Comparison of ENCODE assay signal across 8 mouse cellular contexts in the genomic region with DNA sequence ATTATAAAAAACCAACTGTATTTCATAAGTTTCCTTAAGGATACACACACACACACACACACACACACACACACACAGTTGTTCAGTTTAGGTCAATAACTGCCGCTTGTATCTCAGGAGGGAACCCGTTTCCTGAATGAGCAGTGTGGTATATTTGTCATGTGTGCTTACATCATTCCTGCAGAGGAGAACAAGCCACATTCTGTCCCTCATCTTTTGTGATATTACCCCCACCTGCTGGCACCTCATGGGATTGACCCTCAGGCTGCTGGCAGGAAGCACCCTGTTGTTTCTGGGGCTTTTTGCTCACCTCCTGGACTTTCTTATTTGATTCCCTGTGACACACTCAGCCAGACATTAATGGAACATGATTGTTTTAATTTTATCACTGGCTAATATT.
DNase-seq lines count a peak whose midpoint lies in the region; ATAC-seq and TF ChIP-seq lines count a peak whose summit lies in the region.

No protein-coding gene starts in this region.

- H3K27ac ChIP-seq in gastrocnemius, adult 2 months, result no peak overlapping the region
- no peak overlapping the region for H3K27ac ChIP-seq in intestine, embryonic 16.5 days (ENCODE audit: low read length)

- peak; percentile 46 for DNase-seq in R1 (ENCODE audit: low read depth, low spot score)
- DNase-seq in cerebellum, postnatal 25 days, result peak; percentile 26 to 63
- DNase-seq in gastrocnemius, adult 2 months, result peak; percentile 39
- DNase-seq in left cerebral cortex, postnatal 10 days (ENCODE audit: extremely low spot score in 1 of 2, low spot score in 2 of 2), result peak; percentile 45 to 69
- peak; percentile 72 for DNase-seq in right cerebral cortex, postnatal 14 days

- H3K36me3 ChIP-seq in intestine, embryonic 16.5 days (ENCODE audit: control insufficient read depth, insufficient read depth, low read length), result no peaks in the 10 kb centered on the region

- WGBS in intestine, embryonic 16.5 days, result 0% methylated on average over 2 of the region's 2 CpGs

- H3K9ac ChIP-seq in intestine, embryonic 16.5 days (ENCODE audit: low read depth, low read length), result no peak overlapping the region

- no peaks in the 10 kb centered on the region for H3K9me3 ChIP-seq in intestine, embryonic 16.5 days (ENCODE audit: control insufficient read depth, low read length)

- no peaks in the 10 kb centered on the region for H3K27me3 ChIP-seq in intestine, embryonic 16.5 days (replicated peaks; ENCODE audit: control insufficient read depth, insufficient read depth, low read length)

- no peak overlapping the region for H3K4me3 ChIP-seq in gastrocnemius, adult 2 months
- no peak overlapping the region for H3K4me3 ChIP-seq in intestine, embryonic 16.5 days (ENCODE audit: low read length)

- peak; percentile 81 for ATAC-seq in intestine, embryonic 16.5 days
- peak; percentile 100 for ATAC-seq in megakaryocyte-erythroid progenitor cell, adult 5-6 weeks (replicated peaks; ENCODE audit: low FRiP score, low TSS enrichment, poor library complexity, severe bottlenecking)
- ATAC-seq in inflammation-experienced regulatory T-cells, adult 6 months, result no peak

- H3K4me1 ChIP-seq in intestine, embryonic 16.5 days (ENCODE audit: control insufficient read depth, insufficient read depth, low read length), result no peaks in the 10 kb centered on the region

- no peak overlapping the region for H3K4me2 ChIP-seq in intestine, embryonic 16.5 days (ENCODE audit: low read depth, low read length)

- intact Hi-C loops in gastrocnemius, adult 2 months (cut with DNase I), result no loop called here
- intact Hi-C loops in left cerebral cortex, postnatal 10 days (cut with DNase I), result loop anchor here (2.0 to 5.0 kb wide), 3 partner anchors 110 to 560 kb away; a partner anchor contains a TSS

- TF ChIP-seq CTCF in gastrocnemius, adult 2 months (IDR thresholded peaks at IDR 0.05), result peak; percentile 38
